Mouse (Mus musculus): ENCODE data around the gene Hes2.

DNA sequence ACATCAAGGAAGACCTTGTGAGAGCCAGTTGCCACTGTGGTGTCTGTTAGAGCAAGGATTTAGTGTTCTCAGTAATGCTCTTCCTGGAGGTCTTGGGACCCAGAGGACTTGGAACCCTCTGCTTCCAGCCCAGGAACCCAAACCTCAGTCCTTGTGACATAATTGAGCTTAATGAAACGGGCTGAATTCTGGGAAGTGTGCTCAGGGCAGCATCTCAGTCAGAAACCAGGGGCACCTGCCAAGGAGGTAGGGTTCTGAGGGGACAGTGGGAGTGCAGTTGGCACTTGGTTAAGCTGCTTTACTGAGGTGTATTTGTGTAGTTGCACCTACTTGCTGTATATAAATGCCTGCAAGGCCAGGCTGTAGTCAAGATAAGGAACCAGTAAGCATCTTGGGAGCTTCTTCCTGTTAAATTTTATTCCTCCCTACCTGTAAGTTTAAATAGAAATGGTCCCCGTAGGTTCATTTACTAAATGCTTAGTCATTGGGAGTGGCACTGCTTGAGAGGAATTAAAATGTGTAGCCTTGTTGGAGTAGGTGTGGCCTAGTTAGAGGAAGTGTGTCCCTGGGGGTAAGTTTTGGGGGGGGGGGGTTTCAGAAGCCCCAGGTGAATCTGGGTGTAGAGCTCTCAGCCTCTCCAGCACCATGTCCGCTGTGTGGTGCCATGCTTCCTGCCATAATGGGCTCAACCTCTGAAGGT, 36.0 kb downstream of the Hes2 start:
- TF ChIP-seq CTCF (IDR thresholded peaks at IDR 0.05; ENCODE audit: low read depth, low read length) = no peak
- TF ChIP-seq GATA1 (IDR thresholded peaks at IDR 0.05; ENCODE audit: borderline replicate concordance, low read length) = no peak

Measured in G1E (cell line).